Mouse (Mus musculus) embryonic facial prominence, embryonic 11.5 days (tissue): ENCODE data around the gene Cavin3. TPM values are rescaled to one million over a fixed set of nuclear protein-coding genes. Genes with fewer than 3 reads are reported as not detected.
"Not testable (repeated sequence)": the region's sequence is repeated elsewhere in the genome, so short reads cannot be mapped to it uniquely, and the experiment has no call there.

Experiments
- ATAC-seq: fragments of 200-750 bp; cut with Nextera tagmentation; replicated peaks from 2 replicates; pipeline ENCODE4 v1.8.0; 2017; ENCODE audit warnings: low read depth; ENCODE audit not compliant: insufficient number of reproducible peaks, low FRiP score, low TSS enrichment
- DNase-seq: peaks from one replicate; pipeline ENCODE4 v3.0.0-alpha.2; 2015; ENCODE audit warnings: low spot score
- H3K27ac ChIP-seq: fragments of 300-500 bp; sonication (generic); replicated peaks from 2 replicates; pipeline ENCODE4 v1.5.1; 2014; ENCODE audit warnings: mild to moderate bottlenecking, low read depth, low read length, control low read depth
- H3K27me3 ChIP-seq: fragments of 300-500 bp; sonication (generic); 2 replicates; pipeline ENCODE4 v1.6.1; 2014; ENCODE audit warnings: mild to moderate bottlenecking, low read length, moderate library complexity, mixed read lengths; ENCODE audit not compliant: control insufficient read depth, insufficient read depth
- H3K36me3 ChIP-seq: fragments of 300-500 bp; sonication (generic); replicated peaks from 2 replicates; pipeline ENCODE4 v1.6.1; 2014; ENCODE audit warnings: low read depth, mild to moderate bottlenecking, low read length, moderate library complexity, mixed read lengths; ENCODE audit not compliant: control insufficient read depth, insufficient read depth
- H3K4me1 ChIP-seq: fragments of 300-500 bp; sonication (generic); 2 replicates; pipeline ENCODE4 v1.6.1; 2014; ENCODE audit warnings: low read length, mixed read lengths; ENCODE audit not compliant: control insufficient read depth, insufficient read depth
- H3K4me2 ChIP-seq: fragments of 300-500 bp; sonication (generic); 2 replicates; pipeline ENCODE4 v1.6.1; 2014; ENCODE audit warnings: low read depth, mild to moderate bottlenecking, control low read depth, low read length, moderate library complexity
- H3K4me3 ChIP-seq: fragments of 300-500 bp; sonication (generic); 2 replicates; pipeline ENCODE4 v1.5.1; 2014; ENCODE audit warnings: low read depth, low read length, control low read depth
- H3K9ac ChIP-seq: fragments of 300-500 bp; sonication (generic); replicated peaks from 2 replicates; pipeline ENCODE4 v1.6.1; 2014; ENCODE audit warnings: mild to moderate bottlenecking, control low read depth, low read length
- H3K9me3 ChIP-seq: fragments of 300-500 bp; sonication (generic); replicated peaks from 2 replicates; pipeline ENCODE4 v1.6.1; 2016; ENCODE audit warnings: mild to moderate bottlenecking, low read length, inconsistent platforms, mixed read lengths; ENCODE audit not compliant: control insufficient read depth
- WGBS: fragments of 180-500 bp; shearing (Covaris S2); extraction: QIAGEN DNeasy Blood & Tissue Kit; methylation state at CpG from one replicate; pipeline ENCODE4 v1.1.7; 2014; 5-methylcytosine and 5-hydroxymethylcytosine counted together
- polyA plus RNA-seq: library from polyadenylated mRNA; unstranded; fragments of >200 nt; fragmentation: Nextera tagmentation; extraction: Ambion mirVana; gene quantifications from 2 replicates; pipeline ENCODE4 v1.2.1, GENCODE M21; 2014

Cavin3 gene
- polyA plus RNA-seq, 1 experiment from 2014 or later: 23.9 TPM

DNA sequence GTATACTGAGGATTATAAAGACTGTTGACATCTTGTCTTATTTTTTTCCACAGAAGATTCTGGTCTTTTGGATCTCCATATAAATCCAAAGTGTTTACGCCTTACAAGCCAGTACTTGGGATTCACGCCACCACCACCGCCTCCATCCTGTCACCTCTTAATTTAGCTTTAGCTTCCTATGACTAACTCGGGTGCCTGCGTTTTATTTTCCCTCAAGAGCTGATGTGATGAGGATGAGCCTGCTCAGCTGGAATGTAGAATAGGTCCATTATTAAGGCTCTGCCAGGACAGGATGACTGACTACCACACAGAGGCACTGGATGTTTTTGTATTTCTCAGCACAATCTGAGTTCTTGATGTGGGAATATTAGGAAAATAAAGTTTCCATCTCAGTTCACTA is 16.6 kb downstream of the Cavin3 start:
- H3K9me3 ChIP-seq, H3K27me3 ChIP-seq, DNase-seq, H3K36me3 ChIP-seq, H3K4me1 ChIP-seq, ATAC-seq, H3K9ac ChIP-seq, H3K4me2 ChIP-seq, H3K4me3 ChIP-seq, H3K27ac ChIP-seq: not testable (repeated sequence)
- WGBS: 80% methylated on average over 5 of the region's 5 CpGs

DNA sequence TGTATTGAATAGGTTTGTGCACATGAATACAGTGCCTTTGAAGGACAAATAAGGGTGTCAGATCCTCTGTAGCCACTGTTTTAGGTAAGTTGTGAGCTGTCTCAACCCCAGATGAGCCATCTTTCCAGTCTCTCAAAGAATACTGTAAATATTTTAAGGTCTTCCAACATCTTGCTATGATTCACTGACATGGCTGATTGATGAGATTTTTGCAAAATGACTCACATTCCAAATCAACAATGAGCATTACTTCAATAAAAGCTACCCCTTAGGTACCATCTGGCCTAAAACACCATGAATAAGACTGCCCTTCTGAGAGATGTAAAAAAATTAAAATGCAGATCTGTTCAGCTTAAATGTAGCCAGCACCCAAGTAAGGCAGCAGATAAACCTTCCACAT is 23.6 kb downstream of the Cavin3 start:
- no peak overlapping the region for H3K9ac ChIP-seq
- ATAC-seq (no peak), DNase-seq (no peak)
- no peak overlapping the region for H3K4me3 ChIP-seq
- H3K4me1 ChIP-seq: no peaks in the 10 kb centered on the region
- H3K4me2 ChIP-seq: no peak overlapping the region
- H3K27me3 ChIP-seq: no peaks in the 10 kb centered on the region
- H3K9me3 ChIP-seq: no peaks in the 10 kb centered on the region
- H3K27ac ChIP-seq: no peak overlapping the region
- no peaks in the 10 kb centered on the region for H3K36me3 ChIP-seq

DNA sequence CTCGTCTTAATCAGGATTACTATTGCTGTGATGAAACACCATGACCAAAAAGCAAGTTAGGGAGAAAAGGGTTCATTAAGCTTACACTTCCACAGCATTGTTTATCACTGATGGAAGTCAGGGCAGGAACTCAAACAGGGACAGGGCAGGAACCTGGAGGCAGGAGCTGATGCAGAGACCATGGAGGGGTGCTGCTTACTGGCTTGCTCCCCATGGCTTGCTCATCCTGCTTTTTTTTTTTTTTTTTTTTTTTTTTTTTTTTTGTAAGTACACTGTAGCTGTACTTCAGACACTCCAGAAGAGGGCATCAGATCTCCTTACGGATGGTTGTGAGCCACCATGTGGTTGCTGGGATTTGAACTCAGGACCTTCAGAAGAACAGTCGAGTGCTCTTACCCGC is 28.8 kb downstream of the Cavin3 start:
- not testable (repeated sequence) for H3K4me3 ChIP-seq, H3K9me3 ChIP-seq, H3K27me3 ChIP-seq, H3K27ac ChIP-seq, H3K36me3 ChIP-seq, H3K4me1 ChIP-seq, DNase-seq, ATAC-seq, H3K9ac ChIP-seq, H3K4me2 ChIP-seq
- WGBS: 87% methylated on average over 4 of the region's 4 CpGs

GRCm38 (mm10) chr7:105445076-105445475 is 37.0 kb downstream of the Cavin3 start:
- no peaks in the 10 kb centered on the region for H3K9me3 ChIP-seq
- H3K9ac ChIP-seq: no peak overlapping the region
- H3K36me3 ChIP-seq: no peaks in the 10 kb centered on the region
- H3K4me3 ChIP-seq: no peak overlapping the region
- DNase-seq: no peak
- H3K4me2 ChIP-seq: no peak overlapping the region
- no peak overlapping the region for H3K27ac ChIP-seq
- 70% methylated on average over 3 of the region's 3 CpGs for WGBS
- H3K27me3 ChIP-seq: no peaks in the 10 kb centered on the region
- no peak for ATAC-seq
- no peaks in the 10 kb centered on the region for H3K4me1 ChIP-seq

GRCm38 (mm10) chr7:105441426-105441825 is 40.7 kb downstream of the Cavin3 start:
- 70% methylated on average over 4 of the region's 4 CpGs for WGBS
- no peak for DNase-seq
- no peaks in the 10 kb centered on the region for H3K27me3 ChIP-seq
- H3K9ac ChIP-seq: no peak overlapping the region
- H3K36me3 ChIP-seq: no peaks in the 10 kb centered on the region
- ATAC-seq: no peak
- no peaks in the 10 kb centered on the region for H3K4me1 ChIP-seq
- H3K9me3 ChIP-seq: no peaks in the 10 kb centered on the region
- H3K4me2 ChIP-seq: no peak overlapping the region
- no peak overlapping the region for H3K4me3 ChIP-seq
- no peak overlapping the region for H3K27ac ChIP-seq

DNA sequence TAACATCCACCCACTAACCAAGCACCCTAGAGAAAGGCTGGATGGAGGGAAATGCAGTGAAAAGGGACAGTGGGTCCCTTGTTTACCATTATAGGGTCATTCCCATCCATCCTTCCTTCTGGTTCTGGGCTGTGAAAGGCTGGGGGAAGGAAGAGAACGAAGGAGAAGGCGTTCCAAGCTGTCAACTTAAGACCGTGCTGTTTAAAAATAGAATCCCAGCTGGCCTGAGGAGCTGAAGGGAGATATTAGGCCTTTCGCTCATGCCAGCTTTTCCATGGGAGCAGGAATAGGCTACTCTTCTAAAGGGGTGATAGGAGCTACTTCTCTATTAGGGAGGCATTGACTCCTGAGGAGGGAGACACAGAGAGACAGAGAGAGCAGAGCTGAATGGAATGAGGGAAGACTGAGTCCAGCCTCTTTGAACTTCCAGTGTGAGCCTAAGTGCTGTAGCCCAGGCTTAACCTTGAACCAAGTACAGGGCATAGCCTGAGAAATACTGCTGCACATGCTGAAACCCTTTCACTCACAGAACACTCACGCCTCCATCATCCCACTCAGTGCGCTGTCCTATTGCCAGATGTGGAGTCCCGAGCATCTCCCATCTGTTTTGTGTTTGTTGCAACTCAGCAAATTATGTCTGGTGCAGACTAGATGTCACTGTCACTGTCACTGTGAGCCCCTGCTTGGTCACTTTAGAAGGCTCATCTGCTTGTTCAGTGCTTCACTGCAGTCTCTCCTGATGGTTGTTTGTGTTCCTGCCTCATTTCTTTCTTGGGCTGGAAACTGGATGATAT is 43.9 kb downstream of the Cavin3 start:
- H3K9ac ChIP-seq: no peak overlapping the region
- ATAC-seq: no peak
- no peak overlapping the region for H3K4me3 ChIP-seq
- no peak overlapping the region for H3K4me2 ChIP-seq
- no peak overlapping the region for H3K27ac ChIP-seq
- no peaks in the 10 kb centered on the region for H3K36me3 ChIP-seq
- H3K27me3 ChIP-seq: no peaks in the 10 kb centered on the region
- H3K9me3 ChIP-seq: no peaks in the 10 kb centered on the region
- H3K4me1 ChIP-seq: no peaks in the 10 kb centered on the region
- 66% methylated on average over 7 of the region's 7 CpGs for WGBS
- DNase-seq: no peak

- no peak overlapping the region for H3K4me2 ChIP-seq
- no peak overlapping the region for H3K9ac ChIP-seq
- DNase-seq (no peak), ATAC-seq (no peak)
- 76% methylated on average over 22 of the region's 22 CpGs for WGBS
- H3K9me3 ChIP-seq: no peaks in the 10 kb centered on the region
- H3K36me3 ChIP-seq: no peaks in the 10 kb centered on the region
- no peak overlapping the region for H3K4me3 ChIP-seq
- no peak overlapping the region for H3K27ac ChIP-seq
- no peaks in the 10 kb centered on the region for H3K4me1 ChIP-seq
- no peaks in the 10 kb centered on the region for H3K27me3 ChIP-seq
Observed at GRCm38 (mm10) chr7:105434798-105435197, 47.3 kb downstream of the Cavin3 start.

GRCm38 (mm10) chr7:105433859-105434258 is 48.2 kb downstream of the Cavin3 start:
- H3K4me2 ChIP-seq: no peak overlapping the region
- no peak overlapping the region for H3K4me3 ChIP-seq
- H3K36me3 ChIP-seq: no peaks in the 10 kb centered on the region
- H3K27ac ChIP-seq: no peak overlapping the region
- H3K9me3 ChIP-seq: no peaks in the 10 kb centered on the region
- H3K9ac ChIP-seq: no peak overlapping the region
- no peak for DNase-seq
- WGBS: 83% methylated on average over 17 of the region's 17 CpGs
- no peaks in the 10 kb centered on the region for H3K27me3 ChIP-seq
- ATAC-seq: no peak
- no peaks in the 10 kb centered on the region for H3K4me1 ChIP-seq
